Mouse (Mus musculus): ENCODE results near the gene Lce3c.

DNA sequence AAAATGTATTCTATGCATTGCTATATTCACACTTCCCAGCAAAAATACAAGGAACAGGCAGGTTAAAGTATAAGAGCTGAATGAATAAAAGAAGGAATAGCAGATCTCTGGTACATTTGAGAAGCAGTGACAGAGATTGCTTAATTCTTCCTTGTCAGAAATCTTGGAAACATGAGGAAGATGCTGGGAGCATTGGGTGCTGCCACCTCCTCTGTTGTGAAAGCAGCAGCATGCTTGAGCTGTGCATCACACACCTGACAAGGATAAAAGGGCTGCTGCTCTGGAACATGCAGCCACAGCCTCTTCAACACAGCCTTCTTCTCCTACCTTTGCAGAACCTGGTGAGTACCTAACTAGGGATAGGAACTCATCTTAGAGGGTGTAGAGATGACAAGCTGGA lies 47.6 kb downstream of the Lce3c start, which contains the start of gene Lce3f:
- no peak for TF ChIP-seq CTCF (IDR thresholded peaks at IDR 0.05; ENCODE audit: low read depth, low read length)
- TF ChIP-seq TAL1 (conservative IDR thresholded peaks at IDR 0.05; ENCODE audit: low read depth, low read length) = no peak
